Mouse (Mus musculus) spleen, postnatal 14 days (tissue): ENCODE results near the gene Msantd2.

Experiments
- DNase-seq, 2 experiments: peaks; one replicate each; pipeline ENCODE4 v3.0.0; 2021 to 2022; ENCODE audit warnings: low spot score in 2 of 2

Gene Msantd2

GRCm38 (mm10) chr9:37504348-37504747, 15.2 kb downstream of the Msantd2 start:
- DNase-seq = no peak

GRCm38 (mm10) chr9:37506023-37506422, 16.9 kb downstream of the Msantd2 start:
- DNase-seq = no peak

- no peak for DNase-seq
Observed at GRCm38 (mm10) chr9:37512097-37512496, 23.0 kb downstream of the Msantd2 start.

- no peak for DNase-seq
Observed at GRCm38 (mm10) chr9:37514456-37514855, 25.3 kb downstream of the Msantd2 start.

- DNase-seq = no peak
Observed at GRCm38 (mm10) chr9:37517467-37517866, 28.3 kb downstream of the Msantd2 start.

GRCm38 (mm10) chr9:37518991-37519390, 29.9 kb downstream of the Msantd2 start:
- DNase-seq = no peak

- no peak for DNase-seq
Observed at GRCm38 (mm10) chr9:37519995-37520394, 30.9 kb downstream of the Msantd2 start.

- DNase-seq = no peak
Observed at GRCm38 (mm10) chr9:37525461-37525860, 36.3 kb downstream of the Msantd2 start.

- DNase-seq = no peak
Observed at GRCm38 (mm10) chr9:37526443-37527395, 37.6 kb downstream of the Msantd2 start.

- DNase-seq = no peak
Observed at GRCm38 (mm10) chr9:37527396-37528224, 38.5 kb downstream of the Msantd2 start, which contains the start of gene Esam. Gene Esam (plus strand): TSS chr9:37528078.

GRCm38 (mm10) chr9:37528225-37528970, 39.3 kb downstream of the Msantd2 start:
- no peak for DNase-seq

GRCm38 (mm10) chr9:37530031-37530887, 41.1 kb downstream of the Msantd2 start:
- peak in 1 of 2 experiments; percentile 12 for DNase-seq

- no peak for DNase-seq
Observed at GRCm38 (mm10) chr9:37530888-37531705, 42.0 kb downstream of the Msantd2 start.

GRCm38 (mm10) chr9:37536851-37537250, 47.7 kb downstream of the Msantd2 start:
- DNase-seq = no peak

GRCm38 (mm10) chr9:37537658-37538250, 48.6 kb downstream of the Msantd2 start:
- DNase-seq = no peak

GRCm38 (mm10) chr9:37539170-37540025, 50.3 kb downstream of the Msantd2 start, which contains the start of gene Vsig2:
Gene Vsig2 (plus strand): TSS chr9:37539255.
- no peak for DNase-seq

- DNase-seq = no peak
Observed at GRCm38 (mm10) chr9:37540226-37540625, 51.1 kb downstream of the Msantd2 start.
